Mouse (Mus musculus) heart, embryonic 14.5 days (tissue): ENCODE results near the gene Kdelc2. TPM values are rescaled to one million over a fixed set of nuclear protein-coding genes. Genes with fewer than 3 reads are reported as not detected.
A peak's percentile ranks its signal among the peaks of the same experiment; 100 is the strongest.

ENCODE experiments used
- ATAC-seq: fragments of 200-750 bp; cut with Nextera tagmentation; 2 replicates; pipeline ENCODE4 v1.8.0; 2017; ENCODE audit warnings: low read depth, moderate TSS enrichment; ENCODE audit not compliant: insufficient number of reproducible peaks, insufficient read depth, low FRiP score
- H3K27ac ChIP-seq, 2 experiments: fragments of 200-500 bp in 1 of 2; fragments of 300-500 bp in 1 of 2; sonication (generic) in 1 of 2; replicated peaks in 1 of 2; 2 replicates each; pipeline ENCODE4 v1.5.1; 2012 to 2014; ENCODE audit warnings: low read depth in 2 of 2, low read length in 2 of 2, control low read depth in 1 of 2, mild to moderate bottlenecking in 1 of 2, mixed read lengths in 1 of 2; ENCODE audit not compliant: control insufficient read depth in 1 of 2, insufficient read depth in 1 of 2
- H3K27me3 ChIP-seq: fragments of 300-500 bp; sonication (generic); 2 replicates; pipeline ENCODE4 v1.6.1; 2014; ENCODE audit warnings: mild to moderate bottlenecking, low read length, control low read depth; ENCODE audit not compliant: control insufficient read depth, insufficient read depth
- H3K36me3 ChIP-seq: fragments of 300-500 bp; sonication (generic); 2 replicates; pipeline ENCODE4 v1.6.1; 2014; ENCODE audit warnings: mild to moderate bottlenecking, control low read depth, low read length, mixed read lengths; ENCODE audit not compliant: control insufficient read depth, insufficient read depth
- H3K4me1 ChIP-seq, 2 experiments: fragments of 200-500 bp in 1 of 2; fragments of 300-500 bp in 1 of 2; sonication (generic) in 1 of 2; 2 replicates each; pipeline ENCODE4 v1.6.1; 2012 to 2014; ENCODE audit warnings: low read length in 2 of 2, control low read depth in 1 of 2, mixed read lengths in 1 of 2; ENCODE audit not compliant: control insufficient read depth in 2 of 2, insufficient read depth in 2 of 2
- H3K4me2 ChIP-seq: fragments of 300-500 bp; sonication (generic); 2 replicates; pipeline ENCODE4 v1.6.1; 2014; ENCODE audit warnings: mild to moderate bottlenecking, low read length
- H3K4me3 ChIP-seq, 2 experiments: fragments of 200-500 bp in 1 of 2; fragments of 300-500 bp in 1 of 2; sonication (generic) in 1 of 2; 2 replicates each; pipeline ENCODE4 v1.5.1; 2012 to 2014; ENCODE audit warnings: low read length in 2 of 2, mild to moderate bottlenecking in 2 of 2, control low read depth in 1 of 2, low read depth in 1 of 2, moderate library complexity in 1 of 2; ENCODE audit not compliant: control insufficient read depth in 1 of 2, insufficient read depth in 1 of 2
- H3K9ac ChIP-seq: fragments of 300-500 bp; sonication (generic); 2 replicates; pipeline ENCODE4 v1.6.1; 2014; ENCODE audit warnings: mild to moderate bottlenecking, low read length
- H3K9me3 ChIP-seq: fragments of 300-500 bp; sonication (generic); 2 replicates; pipeline ENCODE4 v1.6.1; 2016; ENCODE audit warnings: low read length, control low read depth; ENCODE audit not compliant: control insufficient read depth
- WGBS: fragments of 180-500 bp; shearing (Covaris S2); extraction: QIAGEN DNeasy Blood & Tissue Kit; methylation state at CpG from one replicate; pipeline ENCODE4 v1.1.7; 2014; 5-methylcytosine and 5-hydroxymethylcytosine counted together
- polyA plus RNA-seq: library from polyadenylated mRNA; unstranded; fragments of >200 nt; fragmentation: Nextera tagmentation; extraction: Ambion mirVana; gene quantifications from 2 replicates; pipeline ENCODE4 v1.2.1, GENCODE M21; 2014

Gene Kdelc2
- polyA plus RNA-seq, 1 experiment from 2014 or later, result 26.3 TPM

GRCm38 (mm10) chr9:53345728-53346127, 38.1 kb upstream of the Kdelc2 start:
- no peak for ATAC-seq
- WGBS, result 66% methylated on average over 3 of the region's 3 CpGs

GRCm38 (mm10) chr9:53346402-53346801, 37.4 kb upstream of the Kdelc2 start:
- Histone ChIP-seq H3K27me3 (no peaks in the 10 kb centered on the region), H3K9ac (no peak overlapping the region), H3K27ac (no peak overlapping the region), H3K9me3 (0 out of 2 replicates have a peak, but pooled peaks cover 3% of the 10 kb centered on the region), H3K4me1 (no peaks in the 10 kb centered on the region), H3K4me3 (no peak overlapping the region), H3K4me2 (no peak overlapping the region), H3K36me3 (no peaks in the 10 kb centered on the region)
- ATAC-seq, result no peak
- whole genome bisulfite sequencing, result 71% methylated on average over 6 of the region's 6 CpGs

More at GRCm38 (mm10) chr9:53345728-53346127, 38.1 kb upstream of the Kdelc2 start:
- Histone ChIP-seq H3K4me3 (no peak overlapping the region), H3K4me2 (no peak overlapping the region), H3K36me3 (no peaks in the 10 kb centered on the region), H3K27me3 (no peaks in the 10 kb centered on the region), H3K27ac (no peak overlapping the region), H3K9me3 (0 out of 2 replicates have a peak, but pooled peaks cover 2% of the 10 kb centered on the region), H3K4me1 (no peaks in the 10 kb centered on the region; a peak in 1 of 4 replicates), H3K9ac (no peak overlapping the region)

GRCm38 (mm10) chr9:53349211-53349610, 34.6 kb upstream of the Kdelc2 start:
- H3K27ac ChIP-seq, result no peak overlapping the region
- H3K4me3 ChIP-seq, result no peak overlapping the region
- H3K9ac ChIP-seq, result no peak overlapping the region
- 0 out of 2 replicates have a peak, but pooled peaks cover 3% of the 10 kb centered on the region for H3K9me3 ChIP-seq
- H3K36me3 ChIP-seq, result no peaks in the 10 kb centered on the region
- ATAC-seq, result no peak
- 52% methylated on average over 1 of the region's 1 CpGs for WGBS
- H3K4me2 ChIP-seq, result no peak overlapping the region
- H3K4me1 ChIP-seq, result no peaks in the 10 kb centered on the region
- no peaks in the 10 kb centered on the region for H3K27me3 ChIP-seq

- Histone ChIP-seq H3K36me3 (no peaks in the 10 kb centered on the region), H3K9ac (no peak overlapping the region), H3K4me3 (no peak overlapping the region), H3K4me2 (no peak overlapping the region), H3K9me3 (0 out of 2 replicates have a peak, but pooled peaks cover 3% of the 10 kb centered on the region), H3K4me1 (no peaks in the 10 kb centered on the region), H3K27ac (no peak overlapping the region), H3K27me3 (no peaks in the 10 kb centered on the region)
- no peak for ATAC-seq
- WGBS, result 88% methylated on average over 2 of the region's 2 CpGs
These were observed 33.5 kb upstream of the Kdelc2 start for GRCm38 (mm10) chr9:53350331-53350730.

- Histone ChIP-seq H3K27me3 (no peaks in the 10 kb centered on the region), H3K4me3 (no peak overlapping the region), H3K9ac (no peak overlapping the region), H3K4me2 (no peak overlapping the region), H3K9me3 (0 out of 2 replicates have a peak, but pooled peaks cover 3% of the 10 kb centered on the region), H3K27ac (no peak overlapping the region), H3K4me1 (no peaks in the 10 kb centered on the region), H3K36me3 (no peaks in the 10 kb centered on the region)
- ATAC-seq, result no peak
- 88% methylated on average over 6 of the region's 6 CpGs for WGBS
These were observed 31.9 kb upstream of the Kdelc2 start for GRCm38 (mm10) chr9:53351899-53352298.

GRCm38 (mm10) chr9:53353161-53353560, 30.7 kb upstream of the Kdelc2 start:
- Histone ChIP-seq H3K4me2 (no peak overlapping the region), H3K36me3 (no peaks in the 10 kb centered on the region), H3K9me3 (0 out of 2 replicates have a peak, but pooled peaks cover 3% of the 10 kb centered on the region), H3K27ac (no peak overlapping the region), H3K4me1 (no peaks in the 10 kb centered on the region), H3K27me3 (no peaks in the 10 kb centered on the region), H3K4me3 (no peak overlapping the region), H3K9ac (no peak overlapping the region)
- ATAC-seq, result no peak
- 81% methylated on average over 5 of the region's 5 CpGs for WGBS

- 44% methylated on average over 14 of the region's 14 CpGs for WGBS
- H3K9me3 ChIP-seq, result no peaks in the 10 kb centered on the region
- no peak overlapping the region for H3K27ac ChIP-seq
- no peaks in the 10 kb centered on the region for H3K36me3 ChIP-seq
- H3K9ac ChIP-seq, result no peak overlapping the region
- H3K27me3 ChIP-seq, result no peaks in the 10 kb centered on the region
- H3K4me1 ChIP-seq, result no peaks in the 10 kb centered on the region
- H3K4me3 ChIP-seq, result no peak overlapping the region
- no peak for ATAC-seq
- 0 out of 2 replicates have a peak overlapping the region, but pooled peaks have one; percentile 22 for H3K4me2 ChIP-seq
These were observed 27.3 kb upstream of the Kdelc2 start for GRCm38 (mm10) chr9:53356219-53357155.
